Mouse (Mus musculus) CD8-positive naive resting alpha-beta T cell, adult 2 months (primary cell): ENCODE measurements around the gene Maats1.
A peak's percentile ranks its signal among the peaks of the same experiment; 100 is the strongest.
"Not testable (repeated sequence)": the region's sequence is repeated elsewhere in the genome, so short reads cannot be mapped to it uniquely, and the experiment has no call there.

Experiments
- DNase-seq, 2 experiments: peaks; one replicate each; pipeline ENCODE4 v3.0.0; 2022; ENCODE audit warnings: low read depth in 2 of 2, low spot score in 2 of 2

Gene Maats1

DNA sequence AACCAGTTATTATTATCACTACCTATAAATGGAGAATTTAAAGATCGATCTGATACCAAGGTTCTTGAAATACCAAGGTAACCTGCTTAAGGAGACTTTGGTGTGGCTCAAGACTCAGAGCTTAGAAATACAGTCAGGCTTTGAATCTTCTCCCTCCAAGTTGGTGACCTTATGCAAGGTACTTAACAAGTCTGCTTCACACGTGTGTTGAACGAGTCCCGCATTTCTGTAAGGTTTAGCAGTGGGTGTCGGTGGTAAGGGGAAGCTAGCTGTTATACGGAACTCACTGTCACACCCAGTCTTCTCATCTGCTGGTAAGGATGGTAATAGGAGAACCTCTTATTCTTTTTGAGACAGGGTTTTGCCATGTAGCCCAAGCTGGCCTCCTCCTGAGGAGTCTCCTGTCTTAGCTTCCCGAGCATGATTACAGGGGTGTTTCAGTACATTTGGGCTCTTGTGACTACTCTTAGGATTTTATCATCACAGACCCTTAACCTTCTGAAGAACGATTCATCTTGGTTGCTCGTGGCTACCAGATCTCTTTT, 6.3 kb upstream of the Maats1 start:
- no peak for DNase-seq

GRCm38 (mm10) chr16:38347588-38347987, 5.6 kb upstream of the Maats1 start:
- no peak for DNase-seq

DNA sequence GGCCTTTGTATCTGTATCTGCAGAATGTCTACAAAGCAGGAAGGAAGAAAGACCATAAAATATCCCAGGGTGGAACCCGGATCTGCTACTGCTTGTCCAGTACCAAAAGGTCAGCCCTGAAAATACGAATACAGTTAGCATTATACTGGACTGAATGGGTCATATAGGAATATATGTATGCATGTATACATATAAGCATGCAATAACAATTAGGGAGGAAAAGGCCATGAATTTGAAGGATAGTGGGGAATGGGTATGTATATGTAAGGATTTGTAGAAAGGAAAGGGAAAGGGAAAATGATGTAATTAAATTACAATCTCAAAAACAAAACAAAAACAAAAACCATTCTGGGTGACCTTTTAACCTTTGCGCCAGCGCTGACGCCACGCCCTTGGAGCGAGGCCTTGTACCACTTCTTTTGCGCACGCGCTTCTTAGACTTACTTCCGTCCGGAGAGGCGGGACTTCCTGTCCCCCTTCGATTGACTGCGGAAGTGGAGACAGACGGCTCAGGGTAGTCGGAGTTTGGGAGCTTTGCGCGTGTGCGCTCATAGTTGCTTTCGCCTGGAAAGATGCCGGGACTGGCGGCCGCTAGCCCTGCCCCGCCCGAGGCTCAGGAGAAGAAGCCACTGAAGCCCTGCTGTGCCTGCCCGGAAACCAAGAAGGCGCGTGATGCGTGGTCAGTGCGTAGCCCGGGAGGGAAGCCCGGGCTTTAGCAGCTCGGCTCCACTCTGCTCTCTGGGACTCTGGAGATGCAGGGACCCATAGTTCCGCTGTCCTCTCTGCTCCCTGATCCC, 4.8 kb upstream of the Maats1 start, which contains the start of the genes Cox17 and Gm21987:
Cox17 (plus strand) TSS at position 463 of the 797 bp plus-strand sequence.
Gm21987 (plus strand) TSS at position 512 of the 797 bp plus-strand sequence.
- peak; percentile 86 to 91 for DNase-seq

GRCm38 (mm10) chr16:38344941-38345725, 3.2 kb upstream of the Maats1 start:
- no peak for DNase-seq

GRCm38 (mm10) chr16:38338077-38338476, 3.9 kb downstream of the Maats1 start:
- DNase-seq = not testable (repeated sequence)

DNA sequence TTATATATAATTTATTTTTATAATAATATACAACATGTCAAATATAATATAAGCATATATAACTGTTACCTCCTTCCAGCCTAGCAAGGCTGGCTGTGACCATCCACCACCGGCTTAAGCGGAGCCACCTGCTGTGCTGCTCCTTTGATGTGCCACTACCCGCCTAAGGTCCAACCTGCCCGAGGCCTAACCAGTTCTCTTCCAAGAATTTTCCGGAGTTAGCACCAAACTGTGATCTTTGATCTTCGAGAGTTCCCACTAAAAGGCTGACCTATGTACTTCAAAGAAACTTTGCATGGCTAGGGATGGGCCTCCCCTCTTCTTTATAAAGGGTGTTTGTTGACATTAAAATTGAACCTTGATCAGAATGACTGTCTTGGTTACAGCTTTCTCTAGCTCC, 7.5 kb downstream of the Maats1 start:
- DNase-seq = no peak

GRCm38 (mm10) chr16:38329340-38329739, 12.6 kb downstream of the Maats1 start:
- DNase-seq = no peak

GRCm38 (mm10) chr16:38326778-38327397, 15.1 kb downstream of the Maats1 start:
- DNase-seq = no peak

- no peak for DNase-seq
These were observed 17.6 kb downstream of the Maats1 start for GRCm38 (mm10) chr16:38324311-38324710.

DNA sequence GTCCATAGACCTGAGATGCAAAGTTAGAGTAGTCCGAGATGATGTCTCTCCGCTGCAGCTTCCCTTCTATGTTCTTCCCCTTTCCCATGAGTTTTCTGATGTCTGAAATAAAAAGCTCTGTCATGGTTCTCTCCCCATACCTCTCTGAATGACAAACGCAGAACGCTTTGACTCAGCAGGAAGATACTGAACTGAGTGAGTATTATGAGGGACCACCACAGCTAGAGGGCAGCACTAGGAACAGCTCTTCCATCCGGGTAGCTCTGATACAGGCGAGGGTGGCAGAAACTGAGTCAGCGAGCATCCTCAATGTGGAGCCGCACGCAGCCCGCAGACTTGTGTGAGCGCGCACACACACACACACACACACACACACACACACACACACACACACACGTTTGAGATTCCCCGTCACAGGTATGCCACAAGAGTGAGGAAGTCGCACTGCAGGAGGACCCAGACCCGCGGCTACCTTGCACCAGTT, 20.4 kb downstream of the Maats1 start:
- peak; percentile 10 to 28 for DNase-seq

DNA sequence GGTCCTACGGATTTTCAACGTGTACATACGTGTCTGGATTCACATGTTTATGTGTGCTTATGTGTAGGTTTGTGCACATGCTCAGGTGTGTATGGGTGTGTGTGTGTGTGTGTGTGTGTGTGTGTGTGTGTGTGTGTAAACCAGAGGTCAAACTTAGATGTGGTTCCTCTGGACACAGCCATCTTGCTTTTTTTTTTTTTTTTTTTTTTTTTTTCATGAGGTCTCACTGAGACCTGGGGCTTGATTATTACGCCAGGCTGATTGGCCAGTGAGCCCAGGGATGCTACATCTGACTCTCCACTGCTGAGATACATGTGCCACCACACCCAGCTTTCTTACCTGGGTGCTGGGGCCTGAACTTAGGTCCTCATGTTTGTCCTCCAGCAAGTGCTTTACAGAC, 22.9 kb downstream of the Maats1 start:
- DNase-seq = no peak

- no peak for DNase-seq
These were observed 23.5 kb downstream of the Maats1 start for GRCm38 (mm10) chr16:38318492-38318891.

- no peak for DNase-seq
These were observed 33.7 kb downstream of the Maats1 start for GRCm38 (mm10) chr16:38308195-38308594.

DNA sequence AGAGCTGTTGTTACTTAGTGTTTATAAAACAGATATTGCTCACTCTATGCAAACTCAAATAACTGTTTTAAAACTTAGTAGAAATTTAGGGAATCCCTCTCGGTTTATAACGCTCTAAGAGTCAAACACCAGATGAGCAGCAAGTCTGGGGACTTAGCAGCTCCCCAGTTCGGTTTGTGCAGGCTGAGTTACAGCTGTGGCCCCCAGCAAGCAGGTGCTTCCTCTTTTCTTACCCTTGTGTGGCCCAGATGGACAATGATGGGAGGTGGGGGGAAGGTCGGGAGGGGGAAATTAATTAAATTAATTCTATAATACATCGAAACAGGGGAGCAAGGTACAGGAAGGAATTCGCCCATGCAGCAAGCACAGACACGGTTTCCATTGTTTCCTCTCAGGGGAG, 34.3 kb downstream of the Maats1 start:
- DNase-seq = no peak

DNA sequence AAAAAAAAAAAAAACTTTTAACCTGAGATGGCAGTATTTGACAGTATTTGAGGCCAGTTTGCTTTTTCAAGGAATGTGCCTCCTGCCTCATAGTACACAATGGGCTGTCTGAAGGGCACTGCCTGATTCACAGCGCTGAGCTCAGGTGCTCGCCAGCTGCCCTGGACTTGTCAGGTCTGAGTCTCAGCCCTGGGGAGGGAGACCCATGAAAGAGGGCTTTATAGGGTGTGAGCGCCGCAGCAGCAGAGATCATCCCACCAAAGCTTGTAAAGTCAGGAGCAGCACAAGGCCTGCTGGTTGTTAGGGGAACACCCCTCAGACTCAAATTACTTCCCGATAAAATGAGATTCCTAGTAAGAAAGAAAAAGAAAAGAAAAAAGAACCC, 34.7 kb downstream of the Maats1 start:
- DNase-seq = no peak

DNA sequence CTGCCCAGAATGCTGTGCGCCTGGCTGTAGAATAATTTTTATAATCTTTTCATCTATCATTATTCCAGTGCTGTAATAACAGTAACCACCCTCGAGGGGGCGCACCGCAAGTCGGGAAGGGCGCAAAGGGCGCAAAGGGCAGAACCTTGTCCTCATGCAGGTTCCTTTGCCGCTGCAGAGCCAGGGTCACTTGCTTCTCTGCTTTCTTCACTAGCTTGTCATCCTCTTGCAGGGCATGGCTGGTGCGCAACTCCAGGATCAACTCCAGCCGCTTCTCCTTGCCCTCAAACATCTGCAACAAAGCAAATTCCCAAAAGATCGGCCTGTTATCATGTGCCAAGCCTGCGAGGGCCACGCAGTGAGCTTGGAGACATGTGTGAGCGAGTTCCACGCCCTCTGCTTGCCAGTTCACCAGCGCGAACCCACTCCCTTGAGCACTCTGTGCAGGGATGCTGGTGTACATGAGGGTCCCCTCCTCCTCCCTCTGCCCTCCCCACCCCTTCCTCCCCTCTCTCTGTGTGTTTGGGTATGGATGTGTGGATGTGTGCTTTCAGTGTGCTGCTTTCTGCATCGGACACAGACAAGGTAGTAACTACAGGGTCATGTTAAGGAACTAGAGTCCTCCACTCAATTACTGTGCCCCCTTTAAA, 35.2 kb downstream of the Maats1 start:
- DNase-seq = no peak

DNA sequence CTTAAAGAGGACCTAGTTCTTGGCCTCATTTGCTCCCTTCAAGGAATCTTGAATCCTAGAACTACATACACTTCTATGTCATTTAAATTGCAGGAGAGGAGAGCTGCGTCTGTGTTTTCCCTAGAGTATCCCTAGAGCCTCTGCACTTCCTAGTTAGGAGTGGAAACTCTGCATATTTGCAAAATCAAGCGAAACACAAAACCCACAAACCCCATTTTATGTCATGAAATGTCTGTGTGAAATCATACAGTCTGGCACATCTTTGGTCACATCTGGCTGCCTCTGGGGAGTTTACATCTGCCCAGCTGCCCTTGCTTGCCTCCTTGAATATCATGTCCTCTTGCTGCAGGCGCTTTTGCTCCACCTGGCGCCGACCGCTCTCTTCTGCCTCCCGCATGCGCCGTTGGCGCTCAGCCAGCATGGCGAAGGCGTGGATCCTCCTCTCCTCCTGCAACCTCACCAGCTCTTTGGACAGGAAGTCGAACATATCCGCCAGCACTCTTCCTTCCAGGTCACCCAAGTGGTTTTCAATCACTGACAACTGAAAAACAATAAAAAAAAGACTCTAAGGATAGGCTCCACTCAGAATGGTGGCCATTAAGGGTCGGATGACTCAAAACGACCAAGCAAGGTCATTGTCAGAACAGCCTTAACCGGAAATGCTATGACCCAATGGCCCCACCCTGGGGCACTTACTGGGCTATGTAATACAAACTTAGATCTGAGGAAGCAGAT, 37.3 kb downstream of the Maats1 start:
- no peak for DNase-seq

DNA sequence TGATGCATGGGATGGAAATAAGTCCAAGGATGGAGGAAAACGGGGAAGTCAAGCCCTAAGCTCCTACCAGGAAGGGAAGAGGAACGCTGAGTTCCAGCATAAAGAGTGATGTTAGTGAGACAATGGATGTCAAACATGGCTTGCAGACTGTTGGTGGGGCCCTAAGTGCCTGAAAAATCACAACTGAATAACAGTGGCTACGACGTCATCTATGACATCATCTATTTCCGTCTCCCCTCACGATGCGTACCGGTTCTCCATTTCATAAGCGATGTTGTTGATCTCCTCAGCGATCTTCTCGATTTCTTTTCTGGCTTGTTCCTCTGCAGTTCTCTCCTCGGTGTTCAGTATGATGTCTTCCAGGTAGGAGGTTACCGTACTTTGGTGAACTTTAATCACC, 39.6 kb downstream of the Maats1 start:
- DNase-seq = no peak

- DNase-seq = no peak
These were observed 43.5 kb downstream of the Maats1 start for GRCm38 (mm10) chr16:38298410-38298809.

DNA sequence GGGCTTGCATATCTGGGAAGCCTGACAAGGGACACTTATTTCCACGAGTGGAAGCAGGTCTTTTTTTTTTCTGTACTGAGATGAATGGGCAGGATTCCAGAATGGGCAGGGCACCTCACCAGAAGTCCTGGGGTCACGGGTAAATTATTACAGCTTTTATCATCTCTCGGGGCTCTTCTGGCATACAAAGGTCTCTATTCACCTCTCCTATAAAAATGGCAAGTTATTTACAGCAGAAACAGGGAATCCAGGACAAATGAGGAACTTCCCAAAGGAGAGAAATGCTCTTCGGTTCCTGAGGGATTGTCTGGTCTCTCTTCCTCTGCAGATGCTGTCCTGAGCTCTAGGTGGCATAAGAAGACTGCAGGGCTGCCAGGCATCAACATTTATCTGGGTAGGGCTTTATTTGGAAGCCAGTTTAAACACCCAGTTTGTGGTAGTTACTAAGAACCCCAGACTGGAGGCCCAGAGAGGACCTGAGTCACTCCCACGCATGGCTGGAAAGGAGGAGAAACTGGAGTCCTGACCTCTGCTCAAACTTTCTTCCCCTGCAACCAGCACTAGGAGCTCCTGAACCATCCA, 46.5 kb downstream of the Maats1 start:
- DNase-seq = no peak
